Comparison of ENCODE assay signal across 18 mouse cellular contexts in genomic region chr13:31681571-31681970, GRCm38 (mm10). TPM values are rescaled to one million over a fixed set of nuclear protein-coding genes. Genes with fewer than 3 reads are reported as not detected.
"Had no signal": no experiment of that assay in that cellular context is flagged by ENCODE, and none has a peak within 500 bp of the region (broad histone marks: within the 10 kb centered on the region; RNA-seq: fewer than 3 reads in every experiment).

No protein-coding gene starts in this region.

- H3K36me3 ChIP-seq: midbrain, embryonic 13.5 days; midbrain, embryonic 15.5 days; neural tube, embryonic 12.5 days had no signal

- H3K9me3 ChIP-seq: megakaryocyte, embryonic 14.5 days; midbrain, embryonic 13.5 days; midbrain, embryonic 15.5 days; neural tube, embryonic 12.5 days had no signal

- H3K27me3 ChIP-seq: midbrain, embryonic 13.5 days; midbrain, embryonic 15.5 days; neural tube, embryonic 12.5 days had no signal

- H3K4me1 ChIP-seq: megakaryocyte, embryonic 14.5 days; midbrain, embryonic 13.5 days; midbrain, embryonic 15.5 days; neural tube, embryonic 12.5 days had no signal

- DNase-seq: lung, adult 18-20 months; lung, embryonic 14.5 days; lung, postnatal 14 days; lung, postnatal 36 days; right cerebral cortex, postnatal 14 days; thymus, adult 18-20 months; thymus, postnatal 14 days; thymus, postnatal 36 days had no signal

- ATAC-seq: midbrain, embryonic 13.5 days; midbrain, embryonic 15.5 days had no signal

- H3K9ac ChIP-seq: lung, embryonic 14.5 days; midbrain, embryonic 13.5 days; midbrain, embryonic 15.5 days; neural tube, embryonic 12.5 days had no signal

- H3K4me2 ChIP-seq: lung, embryonic 14.5 days; midbrain, embryonic 11.5 days; midbrain, embryonic 13.5 days; midbrain, embryonic 15.5 days; neural tube, embryonic 12.5 days had no signal

- H3K27ac ChIP-seq: macrophage; midbrain, embryonic 13.5 days; midbrain, embryonic 15.5 days; neural tube, embryonic 12.5 days had no signal

- H3K4me3 ChIP-seq: megakaryocyte, embryonic 14.5 days; midbrain, embryonic 13.5 days; midbrain, embryonic 15.5 days; neural tube, embryonic 12.5 days had no signal

RNA-seq across cellular contexts. Expression of gene Foxf2, which starts 56.0 kb away (rescaled TPM):
- total RNA-seq: megakaryocyte progenitor cell, adult 5-6 weeks; monocyte, adult 5-6 weeks; neutrophil, adult 5-6 weeks had no signal
- polyA plus RNA-seq: macrophage; thymus, postnatal 0 days had no signal
